Mouse (Mus musculus) lung, embryonic 16.5 days (tissue): ENCODE data around the gene Dpm2. TPM values are rescaled to one million over a fixed set of nuclear protein-coding genes. Genes with fewer than 3 reads are reported as not detected.

Experiments
- ATAC-seq: fragments of 200-750 bp; cut with Nextera tagmentation; 2 replicates; pipeline ENCODE4 v1.8.0; 2017; ENCODE audit warnings: low read depth, mild to moderate bottlenecking, moderate library complexity
- H3K27ac ChIP-seq: fragments of 300-500 bp; sonication (generic); 2 replicates; pipeline ENCODE4 v1.5.1; 2014; ENCODE audit warnings: mild to moderate bottlenecking, control low read depth, low read length
- H3K27me3 ChIP-seq: fragments of 300-500 bp; sonication (generic); 2 replicates; pipeline ENCODE4 v1.6.1; 2014; ENCODE audit warnings: low read depth, low read length, mixed read lengths; ENCODE audit not compliant: control insufficient read depth, insufficient read depth
- H3K36me3 ChIP-seq: fragments of 300-500 bp; sonication (generic); 2 replicates; pipeline ENCODE4 v1.6.1; 2014; ENCODE audit warnings: low read length; ENCODE audit not compliant: control insufficient read depth, insufficient read depth
- H3K4me1 ChIP-seq: fragments of 300-500 bp; sonication (generic); replicated peaks from 2 replicates; pipeline ENCODE4 v1.6.1; 2014; ENCODE audit warnings: low read length, mixed read lengths; ENCODE audit not compliant: control insufficient read depth, insufficient read depth
- H3K4me2 ChIP-seq: fragments of 300-500 bp; sonication (generic); 2 replicates; pipeline ENCODE4 v1.6.1; 2014; ENCODE audit warnings: low read depth, low read length, control low read depth
- H3K4me3 ChIP-seq: fragments of 300-500 bp; sonication (generic); 2 replicates; pipeline ENCODE4 v1.5.1; 2014; ENCODE audit warnings: mild to moderate bottlenecking, low read length, control low read depth
- H3K9ac ChIP-seq: fragments of 300-500 bp; sonication (generic); 2 replicates; pipeline ENCODE4 v1.6.1; 2014; ENCODE audit warnings: low read length, control low read depth
- H3K9me3 ChIP-seq: fragments of 300-500 bp; sonication (generic); 2 replicates; pipeline ENCODE4 v1.6.1; 2016; ENCODE audit warnings: low read length; ENCODE audit not compliant: control insufficient read depth
- WGBS: fragments of 180-500 bp; shearing (Covaris S2); extraction: QIAGEN DNeasy Blood & Tissue Kit; methylation state at CpG from one replicate; pipeline ENCODE4 v1.1.7; 2014; 5-methylcytosine and 5-hydroxymethylcytosine counted together
- polyA plus RNA-seq: library from polyadenylated mRNA; unstranded; fragments of >200 nt; fragmentation: Nextera tagmentation; extraction: Ambion mirVana; gene quantifications from 2 replicates; pipeline ENCODE4 v1.2.1, GENCODE M21; 2015

Gene Dpm2
- polyA plus RNA-seq, 1 experiment from 2014 or later, result 106 TPM

GRCm38 (mm10) chr2:32553592-32554148 lies 17.0 kb upstream of the Dpm2 start:
- Histone ChIP-seq H3K9ac (no peak overlapping the region), H3K36me3 (no peaks in the 10 kb centered on the region), H3K27ac (no peak overlapping the region), H3K4me3 (no peak overlapping the region), H3K4me2 (no peak overlapping the region), H3K9me3 (no peaks in the 10 kb centered on the region), H3K4me1 (peaks cover 25% of the 10 kb centered on the region), H3K27me3 (no peaks in the 10 kb centered on the region)
- no peak for ATAC-seq
- 70% methylated on average over 7 of the region's 7 CpGs for WGBS

GRCm38 (mm10) chr2:32555484-32555883 lies 15.2 kb upstream of the Dpm2 start:
- Histone ChIP-seq H3K27me3 (no peaks in the 10 kb centered on the region), H3K27ac (peak overlapping the region; percentile 63), H3K4me1 (peaks cover 15% of the 10 kb centered on the region), H3K36me3 (peaks cover 7% of the 10 kb centered on the region), H3K4me3 (no peak overlapping the region), H3K9me3 (no peaks in the 10 kb centered on the region), H3K9ac (0 out of 2 replicates have a peak overlapping the region, but pooled peaks have one; percentile 8), H3K4me2 (no peak overlapping the region)
- whole genome bisulfite sequencing, result 39% methylated on average over 4 of the region's 4 CpGs
- ATAC-seq, result peak; percentile 62

GRCm38 (mm10) chr2:32556019-32556418 lies 14.6 kb upstream of the Dpm2 start:
- Histone ChIP-seq H3K27me3 (no peaks in the 10 kb centered on the region), H3K27ac (peak overlapping the region; percentile 17), H3K4me2 (no peak overlapping the region), H3K4me3 (no peak overlapping the region), H3K36me3 (peaks cover 8% of the 10 kb centered on the region), H3K4me1 (peaks cover 15% of the 10 kb centered on the region), H3K9ac (no peak overlapping the region), H3K9me3 (no peaks in the 10 kb centered on the region)
- WGBS, result 69% methylated on average over 7 of the region's 7 CpGs
- ATAC-seq, result no peak

- Histone ChIP-seq H3K9me3 (no peaks in the 10 kb centered on the region), H3K36me3 (peaks cover 22% of the 10 kb centered on the region), H3K27ac (no peak overlapping the region; the same call in 1 of the 2 replicates), H3K4me2 (no peak overlapping the region), H3K27me3 (no peaks in the 10 kb centered on the region), H3K9ac (no peak overlapping the region), H3K4me1 (peaks cover 15% of the 10 kb centered on the region), H3K4me3 (no peak overlapping the region)
- 66% methylated on average over 5 of the region's 5 CpGs for WGBS
- no peak for ATAC-seq
These were observed 11.1 kb upstream of the Dpm2 start for GRCm38 (mm10) chr2:32559570-32559969.

GRCm38 (mm10) chr2:32566536-32567063 lies 4.1 kb upstream of the Dpm2 start:
- H3K4me3 ChIP-seq, result no peak overlapping the region
- no peak overlapping the region for H3K9ac ChIP-seq
- H3K27ac ChIP-seq, result no peak overlapping the region
- peaks cover 38% of the 10 kb centered on the region for H3K36me3 ChIP-seq
- no peaks in the 10 kb centered on the region for H3K27me3 ChIP-seq
- H3K4me1 ChIP-seq, result peaks cover 4% of the 10 kb centered on the region
- ATAC-seq, result peak; percentile 9; the same call in 1 of the 2 replicates
- no peak overlapping the region for H3K4me2 ChIP-seq
- no peaks in the 10 kb centered on the region for H3K9me3 ChIP-seq
- 32% methylated on average over 4 of the region's 4 CpGs for WGBS

GRCm38 (mm10) chr2:32568149-32568548 lies 2.5 kb upstream of the Dpm2 start:
- peaks cover 37% of the 10 kb centered on the region for H3K36me3 ChIP-seq
- no peak overlapping the region for H3K27ac ChIP-seq
- H3K27me3 ChIP-seq, result no peaks in the 10 kb centered on the region
- ATAC-seq, result no peak
- H3K4me2 ChIP-seq, result no peak overlapping the region
- H3K4me1 ChIP-seq, result peaks cover 10% of the 10 kb centered on the region
- H3K9me3 ChIP-seq, result no peaks in the 10 kb centered on the region
- no peak overlapping the region for H3K9ac ChIP-seq
- WGBS, result 39% methylated on average over 5 of the region's 5 CpGs
- H3K4me3 ChIP-seq, result no peak overlapping the region

GRCm38 (mm10) chr2:32568941-32569340 lies 1.7 kb upstream of the Dpm2 start:
- H3K4me3 ChIP-seq, result no peak overlapping the region
- no peak overlapping the region for H3K4me2 ChIP-seq
- no peak for ATAC-seq
- no peaks in the 10 kb centered on the region for H3K9me3 ChIP-seq
- H3K36me3 ChIP-seq, result peaks cover 34% of the 10 kb centered on the region
- peaks cover 10% of the 10 kb centered on the region for H3K4me1 ChIP-seq
- no peaks in the 10 kb centered on the region for H3K27me3 ChIP-seq
- no peak overlapping the region for H3K27ac ChIP-seq
- WGBS, result 79% methylated on average over 3 of the region's 3 CpGs
- no peak overlapping the region for H3K9ac ChIP-seq

GRCm38 (mm10) chr2:32572196-32572595 lies 1.5 kb downstream of the Dpm2 start:
- H3K4me2 ChIP-seq, result no peak overlapping the region
- H3K9me3 ChIP-seq, result no peaks in the 10 kb centered on the region
- peaks cover 18% of the 10 kb centered on the region for H3K4me1 ChIP-seq
- no peak overlapping the region for H3K4me3 ChIP-seq
- H3K9ac ChIP-seq, result no peak overlapping the region
- 89% methylated on average over 11 of the region's 11 CpGs for WGBS
- no peak overlapping the region for H3K27ac ChIP-seq
- H3K27me3 ChIP-seq, result peaks cover 9% of the 10 kb centered on the region
- peaks cover 13% of the 10 kb centered on the region for H3K36me3 ChIP-seq
- ATAC-seq, result no peak

GRCm38 (mm10) chr2:32574497-32574896 lies 3.8 kb downstream of the Dpm2 start, which contains the start of gene Pip5kl1:
Gene Pip5kl1 (plus strand): TSS chr2:32574797.
- peak within 1 kb of the TSS; percentile 37 for H3K4me3 ChIP-seq
- no peak for ATAC-seq
- H3K9me3 ChIP-seq, result no peaks in the 10 kb centered on the region
- no peak within 1 kb of the TSS for H3K27ac ChIP-seq
- H3K4me1 ChIP-seq, result peaks cover 18% of the 10 kb centered on the region
- peaks cover 24% of the 10 kb centered on the region for H3K27me3 ChIP-seq
- peaks cover 5% of the 10 kb centered on the region for H3K36me3 ChIP-seq
- H3K9ac ChIP-seq, result peak within 1 kb of the TSS; percentile 47
- WGBS, result 69% methylated on average over 6 of the region's 6 CpGs
- peak within 1 kb of the TSS; percentile 74 for H3K4me2 ChIP-seq
